Mouse (Mus musculus) R1 (cell line): ENCODE measurements at regions not wholly inside any gene's neighbourhood (a gene's known extent, or its start where the extent isn't known, plus 50 kb on each side); places are given as distances from the start of the nearest gene placed in this dataset.
"Not testable (repeated sequence)": the region's sequence is repeated elsewhere in the genome, so short reads cannot be mapped to it uniquely, and the experiment has no call there.

Experiments
- DNase-seq: peaks from one replicate; pipeline ENCODE4 v3.0.0-alpha.2; 2018; ENCODE audit warnings: low read depth, low spot score

- DNase-seq = no peak
These were observed 93.8 kb upstream of the Zfp706 start for GRCm38 (mm10) chr15:37101419-37101818.

- DNase-seq = no peak
These were observed 93.3 kb upstream of the Zfp706 start for GRCm38 (mm10) chr15:37100767-37101288.

- DNase-seq = peak; percentile 85
These were observed 92.6 kb upstream of the Zfp706 start for GRCm38 (mm10) chr15:37099927-37100766.

GRCm38 (mm10) chr15:37099176-37099575, 91.6 kb upstream of the Zfp706 start:
- DNase-seq = no peak

GRCm38 (mm10) chr15:37097426-37097825, 89.9 kb upstream of the Zfp706 start:
- DNase-seq = peak; percentile 66

- DNase-seq = not testable (repeated sequence)
These were observed 83.6 kb upstream of the Zfp706 start for GRCm38 (mm10) chr15:37091171-37091570.

- DNase-seq = peak; percentile 58
These were observed 76.2 kb upstream of the Zfp706 start for GRCm38 (mm10) chr15:37083726-37084125.

- DNase-seq = peak; percentile 98
These were observed 74.3 kb upstream of the Zfp706 start for GRCm38 (mm10) chr15:37081836-37082235.

- DNase-seq = peak; percentile 62
These were observed 73.4 kb upstream of the Zfp706 start for GRCm38 (mm10) chr15:37080931-37081330.

- peak; percentile 82 for DNase-seq
These were observed 72.8 kb upstream of the Zfp706 start for GRCm38 (mm10) chr15:37080395-37080794.

GRCm38 (mm10) chr15:37074207-37074606, 66.6 kb upstream of the Zfp706 start:
- DNase-seq = not testable (repeated sequence)

- DNase-seq = peak; percentile 82
These were observed 64.8 kb upstream of the Zfp706 start for GRCm38 (mm10) chr15:37072202-37072862.

- DNase-seq = no peak
These were observed 62.6 kb upstream of the Zfp706 start for GRCm38 (mm10) chr15:37070188-37070587.

- DNase-seq = no peak
These were observed 59.8 kb upstream of the Zfp706 start for GRCm38 (mm10) chr15:37067326-37067725.

- DNase-seq = no peak
These were observed 58.5 kb upstream of the Zfp706 start for GRCm38 (mm10) chr15:37065926-37066550.

- DNase-seq = no peak
These were observed 57.8 kb upstream of the Zfp706 start for GRCm38 (mm10) chr15:37065408-37065807.

- no peak for DNase-seq
These were observed 56.3 kb upstream of the Zfp706 start for GRCm38 (mm10) chr15:37063781-37064383.

GRCm38 (mm10) chr15:37062585-37062984, 55.0 kb upstream of the Zfp706 start:
- DNase-seq = peak; percentile 68

GRCm38 (mm10) chr15:37061501-37061900, 53.9 kb upstream of the Zfp706 start:
- DNase-seq = peak; percentile 84

GRCm38 (mm10) chr15:37060831-37061230, 53.3 kb upstream of the Zfp706 start:
- DNase-seq = no peak
